Mouse (Mus musculus) gastrocnemius, postnatal 14 days (tissue): Measurements from ENCODE around the gene Gm8094. TPM values are rescaled to one million over a fixed set of nuclear protein-coding genes. Genes with fewer than 3 reads are reported as not detected.
"Not testable (repeated sequence)": the region's sequence is repeated elsewhere in the genome, so short reads cannot be mapped to it uniquely, and the experiment has no call there.

Experiments used
- DNase-seq: peaks from one replicate; pipeline ENCODE4 v3.0.0; 2021; ENCODE audit warnings: mixed read lengths
- intact Hi-C: fragments of 180-260 bp; cut with DNase I; formaldehyde crosslinking; loops from one replicate; pipeline ENCODE4 v1.15.1; 2025; ENCODE audit warnings: low total_unique reads
- long read RNA-seq, 2 experiments: library from polyadenylated mRNA; stranded (forward); transcript quantifications; one replicate each; pipeline ENCODE4 v2.0.0; 2021
- total RNA-seq, 2 experiments: library from RNA; stranded (reverse); gene quantifications; 2 replicates each; pipeline ENCODE4 v1.2.3; 2021

Gene Gm8094
- total RNA-seq: not detected
- long read RNA-seq, experiment 1: 0 reads
- long read RNA-seq, experiment 2: 0 reads

DNA sequence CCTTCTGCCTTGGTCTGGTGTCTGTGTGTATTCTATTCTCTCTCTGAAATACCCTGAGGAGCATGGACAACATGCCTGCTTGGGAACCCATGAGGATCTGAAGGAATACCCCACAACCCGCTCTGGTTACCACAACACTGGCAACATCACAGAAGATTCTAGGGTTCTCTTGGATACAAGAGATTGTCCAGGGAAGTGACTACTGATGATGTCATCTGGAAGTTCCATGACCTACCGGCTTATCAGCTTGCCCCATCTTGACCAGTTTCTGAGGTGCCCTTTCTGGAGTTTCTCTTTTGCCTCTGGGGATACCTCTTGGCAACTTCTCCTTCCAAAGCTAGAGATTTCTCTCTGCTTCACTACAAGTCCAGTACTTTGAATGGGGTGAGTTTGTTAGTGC is at the start of gene Gm8094:
Gene Gm8094, minus strand, starts transcription at position 101 of the 400 bp plus-strand sequence.
- DNase-seq, intact Hi-C loops: not testable (repeated sequence)

DNA sequence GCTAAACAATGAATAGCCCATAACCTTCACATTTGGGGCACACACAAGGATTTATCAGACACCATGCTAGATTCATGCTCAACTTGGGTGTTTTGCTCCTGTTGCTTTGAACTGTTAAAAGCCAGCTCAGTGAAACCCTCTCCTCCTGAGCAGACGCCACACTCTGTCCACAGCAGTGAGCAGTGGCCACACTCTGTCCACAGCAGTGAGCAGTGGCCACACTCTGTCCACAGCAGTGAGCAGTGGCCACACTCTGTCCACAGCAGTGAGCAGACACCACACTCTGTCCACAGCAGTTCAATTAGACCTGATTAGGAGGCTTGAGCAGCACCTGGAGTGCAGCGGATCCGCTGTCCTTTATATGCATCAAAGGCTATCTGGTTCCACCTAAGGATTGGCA is 43.2 kb upstream of the Gm8094 start:
- DNase-seq, intact Hi-C loops: not testable (repeated sequence)

DNA sequence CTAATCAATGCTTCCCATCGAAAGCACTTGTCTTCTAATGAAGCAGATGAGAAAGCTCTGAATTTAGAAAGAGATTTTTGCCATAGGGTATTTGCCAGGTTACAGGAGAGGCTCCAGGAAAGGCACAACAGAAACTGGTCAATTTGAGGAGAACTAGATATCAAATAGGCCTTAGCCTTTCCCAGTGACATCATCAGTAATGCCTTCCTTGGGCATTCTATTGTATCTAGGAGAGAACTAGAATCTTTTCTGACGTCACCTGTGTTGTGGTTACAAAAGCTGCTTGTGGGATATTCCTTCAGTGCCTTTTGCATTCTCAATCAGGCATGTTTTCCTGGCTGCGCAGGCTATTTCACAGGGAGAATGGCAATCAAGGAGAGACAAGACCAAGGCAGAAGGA is 23.9 kb upstream of the Gm8094 start, which contains the start of gene Gm8104:
Gene Gm8104, plus strand, starts transcription at position 301 of the 400 bp plus-strand sequence.
- DNase-seq, intact Hi-C loops: not testable (repeated sequence)

DNA sequence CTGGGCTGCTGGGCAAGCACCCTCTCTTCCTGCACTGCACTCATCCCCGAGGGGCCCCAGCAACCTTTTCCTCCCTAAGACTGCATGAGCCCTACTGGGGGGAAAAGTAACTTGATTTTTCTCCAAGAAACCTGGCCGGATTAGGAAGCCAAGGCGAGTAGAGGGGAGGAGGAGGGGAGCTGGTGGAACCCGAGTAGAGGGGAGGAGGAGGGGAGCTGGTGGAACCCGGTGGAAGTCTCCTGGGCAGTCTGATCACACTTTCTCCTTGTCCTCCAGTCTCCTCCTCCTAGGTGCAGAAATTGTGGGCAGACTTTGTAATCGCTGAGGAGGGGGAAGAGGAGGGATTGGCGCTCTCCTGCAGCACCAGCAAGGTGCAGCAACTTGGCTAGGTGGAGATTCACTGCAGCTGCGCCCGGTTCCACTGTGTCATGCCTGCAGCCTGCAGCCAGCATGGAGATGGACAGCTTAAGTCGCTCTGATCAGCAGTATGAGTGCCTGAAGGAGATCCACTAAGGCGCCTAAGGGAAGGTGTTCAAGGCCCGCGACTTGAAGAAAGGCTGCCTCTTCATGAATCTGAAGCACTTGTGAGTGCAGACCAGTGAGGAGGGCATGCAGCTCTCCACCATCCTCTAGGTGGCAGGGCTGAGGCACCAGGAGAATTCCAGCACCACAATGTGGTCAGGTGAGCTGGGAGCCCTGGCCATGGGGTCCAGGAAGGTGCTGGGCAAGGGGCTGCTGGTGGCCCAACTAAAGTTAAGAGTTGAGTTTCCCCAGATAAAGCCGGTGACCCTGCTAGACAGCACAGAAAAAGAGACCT is 12.9 kb upstream of the Gm8094 start:
- intact Hi-C loops, DNase-seq: not testable (repeated sequence)

DNA sequence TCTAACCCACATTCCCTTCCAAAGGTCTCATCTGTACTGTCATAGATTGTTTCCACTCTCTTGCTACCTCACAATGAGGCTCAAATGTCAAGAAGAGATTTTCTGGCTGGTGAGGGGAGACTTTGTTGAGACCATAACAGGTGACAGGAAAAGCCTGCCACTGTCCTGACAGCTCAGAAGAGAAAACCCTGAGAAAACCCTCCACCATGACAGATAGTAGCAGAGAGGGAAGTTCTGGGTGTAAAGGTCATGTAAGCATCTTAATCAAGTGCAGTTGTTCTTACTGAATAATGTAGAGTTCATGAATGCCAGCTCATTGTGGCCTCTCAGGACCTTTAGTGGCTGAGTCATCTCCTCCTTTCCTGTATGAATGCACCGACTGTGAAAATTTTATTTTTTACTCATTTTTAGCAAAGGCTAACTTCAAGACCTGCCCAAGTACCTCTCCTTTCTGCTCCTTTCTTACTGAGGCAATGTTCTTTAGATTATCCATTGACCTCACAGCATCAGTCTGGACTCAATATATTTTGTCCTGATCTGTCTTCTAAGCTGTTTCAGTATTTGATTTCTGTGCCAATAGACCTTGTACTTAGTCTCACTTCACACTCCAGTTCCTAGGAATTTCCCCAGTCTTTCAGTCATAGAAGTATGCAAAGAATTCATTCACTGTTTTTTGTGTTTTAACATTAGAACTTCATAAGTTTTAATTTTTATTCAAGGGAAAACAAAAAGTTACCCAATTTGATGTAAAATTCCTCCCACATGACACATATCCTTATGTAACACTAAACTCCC is 8.7 kb upstream of the Gm8094 start:
- DNase-seq, intact Hi-C loops: not testable (repeated sequence)

DNA sequence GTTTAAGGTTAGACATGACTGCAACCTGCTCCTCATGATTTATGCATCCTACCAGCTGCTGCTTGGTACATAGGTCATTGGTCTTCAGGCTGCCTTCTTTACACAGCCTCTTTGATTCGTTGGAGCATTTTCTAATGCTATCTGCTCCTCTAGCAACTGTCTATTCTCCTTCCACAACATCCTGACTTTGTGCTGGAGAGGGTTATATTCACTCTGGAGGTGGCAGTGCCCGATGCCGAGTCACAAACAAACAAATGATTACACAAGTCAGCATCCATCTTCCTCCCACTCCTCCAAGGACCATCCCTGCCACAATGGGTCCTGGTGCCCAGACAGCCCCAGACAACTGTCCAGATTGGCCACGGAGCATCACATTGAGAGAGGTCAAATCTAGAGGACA is 16.3 kb downstream of the Gm8094 start:
- intact Hi-C loops, DNase-seq: not testable (repeated sequence)

DNA sequence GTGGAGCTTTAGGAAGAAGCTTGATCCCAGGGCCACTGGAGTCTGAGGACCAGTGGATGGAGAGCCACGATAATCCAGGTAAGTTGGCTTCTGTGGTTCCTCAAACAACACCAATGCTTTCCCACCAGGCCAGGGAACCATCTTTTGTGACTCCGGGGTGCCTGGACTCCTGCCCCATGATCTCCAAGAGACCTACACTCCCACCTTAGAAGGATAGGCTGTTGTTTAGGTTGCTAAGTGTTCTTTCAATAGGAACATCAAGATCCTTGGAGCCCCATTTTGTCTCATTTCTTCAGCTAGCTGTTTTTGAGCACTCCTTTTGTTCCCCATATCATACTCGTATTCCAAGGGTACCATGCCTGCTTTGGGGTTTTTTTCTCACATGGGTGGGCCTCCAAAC is 18.4 kb downstream of the Gm8094 start:
- intact Hi-C loops, DNase-seq: not testable (repeated sequence)

Other genes starting within 250 kb of the Gm8094 start
- not detected for gene Gm21977, start 223.2 kb downstream of the Gm8094 start, total RNA-seq
- gene Gm8082, start 83.0 kb downstream of the Gm8094 start, total RNA-seq: not detected
- gene Gm10376, start 61.0 kb downstream of the Gm8094 start, total RNA-seq: not detected
- gene Gm8104, start 24.0 kb upstream of the Gm8094 start, total RNA-seq: not detected
- not detected for gene Gm7233, start 103.2 kb upstream of the Gm8094 start, total RNA-seq
- not detected for gene Gm8122, start 158.7 kb upstream of the Gm8094 start, total RNA-seq
- not detected for gene Gm8126, start 182.0 kb upstream of the Gm8094 start, total RNA-seq
- gene Gm9732, start 198.4 kb upstream of the Gm8094 start, total RNA-seq: not detected
- gene Gm8127, start 217.2 kb upstream of the Gm8094 start, total RNA-seq: not detected